Mouse (Mus musculus): ENCODE data around the gene Stat5b.

- no peak for TF ChIP-seq CTCF (IDR thresholded peaks at IDR 0.05; ENCODE audit: extremely low read depth, insufficient read depth, insufficient read length, insufficient replicate concordance)
- no peak for TF ChIP-seq POLR2A (IDR thresholded peaks at IDR 0.05; ENCODE audit: low read depth, low read length)
These were observed 3.7 kb upstream of the Stat5b start for GRCm38 (mm10) chr11:100854268-100854667.

All from spleen, adult 2 months (tissue).